Mouse (Mus musculus) forebrain, postnatal 0 days (tissue): ENCODE data around the gene Trrap. TPM values are rescaled to one million over a fixed set of nuclear protein-coding genes. Genes with fewer than 3 reads are reported as not detected.

Experiments used
- ATAC-seq: fragments of 200-750 bp; cut with Nextera tagmentation; 2 replicates; pipeline ENCODE4 v1.8.0; 2017; ENCODE audit warnings: mild to moderate bottlenecking, moderate library complexity
- DNase-seq: peaks from one replicate; pipeline ENCODE4 v3.0.0-alpha.2; 2015
- H3K27ac ChIP-seq: fragments of 300-500 bp; sonication (generic); 2 replicates; pipeline ENCODE4 v1.5.1; 2014; ENCODE audit warnings: low read depth, mild to moderate bottlenecking, antibody characterized with exemption, low read length, moderate library complexity, mixed read lengths
- H3K27me3 ChIP-seq: fragments of 300-500 bp; sonication (generic); 2 replicates; pipeline ENCODE4 v1.6.1; 2014; ENCODE audit warnings: mild to moderate bottlenecking, low read length, mixed read lengths; ENCODE audit not compliant: insufficient read depth
- H3K36me3 ChIP-seq: fragments of 300-500 bp; sonication (generic); 2 replicates; pipeline ENCODE4 v1.6.1; 2014; ENCODE audit warnings: mild to moderate bottlenecking, moderate library complexity; ENCODE audit not compliant: insufficient read depth
- H3K4me1 ChIP-seq: fragments of 300-500 bp; sonication (generic); 2 replicates; pipeline ENCODE4 v1.6.1; 2014; ENCODE audit warnings: antibody characterized with exemption; ENCODE audit not compliant: insufficient read depth
- H3K4me2 ChIP-seq: fragments of 300-500 bp; sonication (generic); 2 replicates; pipeline ENCODE4 v1.6.1; 2014; ENCODE audit warnings: low read depth, mild to moderate bottlenecking, moderate library complexity
- H3K4me3 ChIP-seq: fragments of 300-500 bp; sonication (generic); 2 replicates; pipeline ENCODE4 v1.5.1; 2014; ENCODE audit warnings: low read depth, low read length, mixed read lengths
- H3K9ac ChIP-seq: fragments of 300-500 bp; sonication (generic); 2 replicates; pipeline ENCODE4 v1.6.1; 2014; ENCODE audit warnings: mild to moderate bottlenecking
- H3K9me3 ChIP-seq: fragments of 300-500 bp; sonication (generic); 2 replicates; pipeline ENCODE4 v1.6.1; 2016; ENCODE audit warnings: low read length
- CTCF ChIP-seq: sonication (generic); IDR thresholded peaks from 2 replicates; pipeline ENCODE4 v1.5.1; 2016; ENCODE audit warnings: antibody characterized with exemption, control low read depth, low read depth
- WGBS: fragments of 180-500 bp; shearing (Covaris S2); extraction: QIAGEN DNeasy Blood & Tissue Kit; methylation state at CpG from one replicate; pipeline ENCODE4 v1.1.7; 2014; 5-methylcytosine and 5-hydroxymethylcytosine counted together
- polyA plus RNA-seq: library from polyadenylated mRNA; unstranded; fragments of >200 nt; fragmentation: Nextera tagmentation; extraction: Ambion mirVana; gene quantifications from 2 replicates; pipeline ENCODE4 v1.2.1, GENCODE M21; 2015
- total RNA-seq: library from RNA; depleted of rRNA; stranded (reverse); fragments of >200 nt; gene quantifications from 2 replicates; pipeline ENCODE4 v1.2.3, GENCODE M21; 2014

The Trrap gene
- total and polyA plus RNA-seq, 2 experiments from 2014 or later, result 47.1 to 125 TPM

GRCm38 (mm10) chr5:144729216-144729615 is 38.3 kb upstream of the Trrap start:
- H3K9ac ChIP-seq, result no peak overlapping the region
- no peak overlapping the region for H3K4me2 ChIP-seq
- no peak for DNase-seq
- ATAC-seq, result no peak
- no peak overlapping the region for H3K27ac ChIP-seq
- no peaks in the 10 kb centered on the region for H3K9me3 ChIP-seq
- WGBS, result 52% methylated on average over 8 of the region's 8 CpGs
- peaks cover 4% of the 10 kb centered on the region; the same call in 1 of the 2 replicates for H3K27me3 ChIP-seq
- TF ChIP-seq CTCF, result no peak
- no peak overlapping the region for H3K4me3 ChIP-seq
- no peaks in the 10 kb centered on the region for H3K36me3 ChIP-seq
- no peaks in the 10 kb centered on the region; the same call in 1 of the 2 replicates for H3K4me1 ChIP-seq

DNA sequence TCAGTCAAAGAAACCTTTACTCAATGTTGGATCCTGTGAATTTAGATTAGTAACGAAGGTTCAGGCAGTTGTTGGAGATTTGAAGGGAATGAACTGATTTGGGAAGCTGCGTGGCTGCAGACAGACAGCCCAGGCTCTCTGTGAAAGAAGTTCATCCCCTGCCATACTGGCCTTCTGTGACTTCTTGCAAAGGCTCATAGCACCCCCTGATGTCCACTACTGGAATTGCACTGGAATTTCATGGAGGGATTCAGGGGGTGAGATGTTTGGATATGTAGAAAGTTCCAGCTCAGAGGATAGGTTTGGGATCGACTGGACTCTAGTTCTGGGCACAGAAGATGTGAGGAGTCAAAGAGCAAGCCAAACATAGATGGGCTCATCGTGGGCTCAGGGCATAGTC is 33.6 kb upstream of the Trrap start:
- DNase-seq, result peak; percentile 88
- 24% methylated on average over 4 of the region's 4 CpGs for WGBS
- peak; percentile 47; the same call in 1 of the 2 replicates for ATAC-seq

GRCm38 (mm10) chr5:144734949-144735348 is 32.6 kb upstream of the Trrap start:
- H3K36me3 ChIP-seq, result peaks cover 14% of the 10 kb centered on the region; the same call in 1 of the 2 replicates
- H3K9ac ChIP-seq, result no peak overlapping the region
- no peaks in the 10 kb centered on the region for H3K27me3 ChIP-seq
- TF ChIP-seq CTCF, result peak; percentile 95
- H3K9me3 ChIP-seq, result no peaks in the 10 kb centered on the region
- H3K4me1 ChIP-seq, result no peaks in the 10 kb centered on the region
- WGBS, result 30% methylated on average over 8 of the region's 8 CpGs
- H3K4me2 ChIP-seq, result no peak overlapping the region
- H3K27ac ChIP-seq, result no peak overlapping the region
- DNase-seq (peak; percentile 82), ATAC-seq (peak; percentile 57)
- H3K4me3 ChIP-seq, result no peak overlapping the region

More for the DNA sequence above, 33.6 kb upstream of the Trrap start:
- H3K27me3 ChIP-seq, result 0 out of 2 replicates have a peak, but pooled peaks cover 3% of the 10 kb centered on the region
- no peak overlapping the region for H3K9ac ChIP-seq
- no peak overlapping the region for H3K27ac ChIP-seq
- peaks cover 14% of the 10 kb centered on the region; the same call in 1 of the 2 replicates for H3K36me3 ChIP-seq
- H3K4me3 ChIP-seq, result no peak overlapping the region
- no peaks in the 10 kb centered on the region for H3K9me3 ChIP-seq
- peak; percentile 94 for TF ChIP-seq CTCF
- H3K4me2 ChIP-seq, result no peak overlapping the region
- H3K4me1 ChIP-seq, result no peaks in the 10 kb centered on the region

DNA sequence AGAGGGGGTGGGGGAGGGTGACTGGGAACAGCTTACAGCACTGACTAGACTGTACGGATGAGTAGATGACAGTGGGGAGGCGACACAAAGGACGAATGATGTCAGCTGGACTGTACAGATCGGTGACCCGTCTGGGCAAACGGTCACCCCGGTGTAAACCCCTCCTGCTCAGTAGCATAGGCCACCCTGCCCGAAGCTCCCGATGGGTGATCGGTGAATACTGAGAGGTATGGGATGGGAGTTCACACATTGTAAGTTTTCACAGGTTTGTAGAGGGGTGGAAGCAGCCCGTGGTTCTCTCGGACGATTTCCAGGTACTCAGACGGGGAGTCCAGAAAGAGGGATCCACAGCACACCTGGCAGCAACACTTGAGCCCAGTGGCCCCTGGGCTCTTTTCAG is 30.4 kb upstream of the Trrap start:
- H3K36me3 ChIP-seq, result peaks cover 30% of the 10 kb centered on the region
- no peaks in the 10 kb centered on the region for H3K9me3 ChIP-seq
- H3K27me3 ChIP-seq, result no peaks in the 10 kb centered on the region
- no peak overlapping the region for H3K4me3 ChIP-seq
- no peak overlapping the region for H3K9ac ChIP-seq
- no peak overlapping the region for H3K4me2 ChIP-seq
- DNase-seq (no peak), ATAC-seq (no peak)
- H3K4me1 ChIP-seq, result no peaks in the 10 kb centered on the region
- 86% methylated on average over 14 of the region's 14 CpGs for WGBS
- TF ChIP-seq CTCF, result no peak
- no peak overlapping the region for H3K27ac ChIP-seq

GRCm38 (mm10) chr5:144752432-144752831 is 15.1 kb upstream of the Trrap start:
- Histone ChIP-seq H3K9me3 (no peaks in the 10 kb centered on the region), H3K27ac (no peak overlapping the region), H3K9ac (no peak overlapping the region), H3K36me3 (peaks cover 31% of the 10 kb centered on the region), H3K4me3 (no peak overlapping the region), H3K4me2 (no peak overlapping the region), H3K4me1 (no peaks in the 10 kb centered on the region), H3K27me3 (no peaks in the 10 kb centered on the region)
- no peak for TF ChIP-seq CTCF
- WGBS, result 18% methylated on average over 5 of the region's 5 CpGs
- no peak for ATAC-seq
- no peak for DNase-seq

- H3K4me2 ChIP-seq, result no peak overlapping the region
- no peaks in the 10 kb centered on the region for H3K27me3 ChIP-seq
- peak; percentile 59 for DNase-seq
- WGBS, result 66% methylated on average over 7 of the region's 7 CpGs
- H3K9me3 ChIP-seq, result no peaks in the 10 kb centered on the region
- peak; percentile 75 for TF ChIP-seq CTCF
- peak; percentile 64; the same call in 1 of the 2 replicates for ATAC-seq
- H3K27ac ChIP-seq, result no peak overlapping the region
- H3K36me3 ChIP-seq, result peaks cover 30% of the 10 kb centered on the region
- no peak overlapping the region for H3K9ac ChIP-seq
- H3K4me3 ChIP-seq, result no peak overlapping the region
- no peaks in the 10 kb centered on the region for H3K4me1 ChIP-seq
These were observed 14.5 kb upstream of the Trrap start for GRCm38 (mm10) chr5:144753041-144753440.

GRCm38 (mm10) chr5:144755191-144755590 is 12.3 kb upstream of the Trrap start:
- Histone ChIP-seq H3K27ac (no peak overlapping the region), H3K4me2 (no peak overlapping the region), H3K4me3 (no peak overlapping the region), H3K9ac (no peak overlapping the region), H3K4me1 (0 out of 2 replicates have a peak, but pooled peaks cover 15% of the 10 kb centered on the region), H3K9me3 (no peaks in the 10 kb centered on the region), H3K27me3 (no peaks in the 10 kb centered on the region), H3K36me3 (peaks cover 12% of the 10 kb centered on the region)
- 80% methylated on average over 10 of the region's 10 CpGs for WGBS
- TF ChIP-seq CTCF, result no peak
- DNase-seq, result no peak
- no peak for ATAC-seq
